Mouse (Mus musculus) midbrain, embryonic 16.5 days (tissue): ENCODE measurements around the gene Hhat. TPM values are rescaled to one million over a fixed set of nuclear protein-coding genes. Genes with fewer than 3 reads are reported as not detected.

Source experiments
- ATAC-seq: fragments of 200-750 bp; cut with Nextera tagmentation; 2 replicates; pipeline ENCODE4 v1.8.0; 2017; ENCODE audit warnings: moderate TSS enrichment
- H3K27ac ChIP-seq: fragments of 300-500 bp; sonication (generic); 2 replicates; pipeline ENCODE4 v1.5.1; 2014; ENCODE audit warnings: mild to moderate bottlenecking, low read length, mixed read lengths
- H3K27me3 ChIP-seq: fragments of 300-500 bp; sonication (generic); 2 replicates; pipeline ENCODE4 v1.6.1; 2014; ENCODE audit warnings: low read depth, low read length, mixed read lengths; ENCODE audit not compliant: control insufficient read depth, insufficient read depth
- H3K36me3 ChIP-seq: fragments of 300-500 bp; sonication (generic); 2 replicates; pipeline ENCODE4 v1.6.1; 2014; ENCODE audit warnings: mild to moderate bottlenecking, low read length, moderate library complexity, mixed read lengths; ENCODE audit not compliant: control insufficient read depth, insufficient read depth
- H3K4me1 ChIP-seq: fragments of 300-500 bp; sonication (generic); 2 replicates; pipeline ENCODE4 v1.6.1; 2014; ENCODE audit warnings: mild to moderate bottlenecking, low read length, mixed read lengths; ENCODE audit not compliant: control insufficient read depth, insufficient read depth
- H3K4me2 ChIP-seq: fragments of 300-500 bp; sonication (generic); 2 replicates; pipeline ENCODE4 v1.6.1; 2014; ENCODE audit warnings: mild to moderate bottlenecking, low read length, mixed read lengths
- H3K4me3 ChIP-seq: fragments of 300-500 bp; sonication (generic); 2 replicates; pipeline ENCODE4 v1.5.1; 2014; ENCODE audit warnings: low read depth, mild to moderate bottlenecking, low read length, moderate library complexity, mixed read lengths
- H3K9ac ChIP-seq: fragments of 300-500 bp; sonication (generic); 2 replicates; pipeline ENCODE4 v1.6.1; 2014; ENCODE audit warnings: low read depth, low read length, mixed read lengths
- H3K9me3 ChIP-seq: fragments of 300-500 bp; sonication (generic); replicated peaks from 2 replicates; pipeline ENCODE4 v1.6.1; 2014; ENCODE audit warnings: mild to moderate bottlenecking, low read length, mixed read lengths; ENCODE audit not compliant: control insufficient read depth, poor library complexity, severe bottlenecking
- WGBS: fragments of 180-500 bp; shearing (Covaris S2); extraction: QIAGEN DNeasy Blood & Tissue Kit; methylation state at CpG from one replicate; pipeline ENCODE4 v1.1.7; 2014; 5-methylcytosine and 5-hydroxymethylcytosine counted together
- polyA plus RNA-seq: library from polyadenylated mRNA; unstranded; fragments of >200 nt; fragmentation: Nextera tagmentation; extraction: Ambion mirVana; gene quantifications from 2 replicates; pipeline ENCODE4 v1.2.1, GENCODE M21; 2015

Hhat gene
- polyA plus RNA-seq, 1 experiment from 2014 or later = 3.4 TPM

DNA sequence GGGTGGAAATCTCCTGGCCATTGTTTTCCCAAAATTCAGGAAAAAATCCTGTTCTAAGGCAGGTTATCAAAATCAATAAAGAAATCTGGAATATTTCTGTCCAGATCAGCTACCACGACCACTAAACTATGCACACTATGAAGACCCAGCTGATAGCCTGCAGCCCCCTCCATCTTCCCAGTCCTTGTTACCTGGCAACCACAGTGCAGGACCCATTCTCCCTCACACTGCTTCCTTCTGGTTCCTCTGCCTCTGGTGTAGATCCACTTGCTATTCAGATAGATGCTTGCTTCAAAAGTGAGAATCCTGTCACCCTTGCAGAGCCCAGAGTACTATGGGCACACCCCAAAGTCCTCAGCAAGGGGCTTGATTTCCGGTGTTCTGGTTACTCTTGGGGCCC, 228.9 kb downstream of the Hhat start:
- Histone ChIP-seq H3K4me1 (peaks cover 6% of the 10 kb centered on the region; the same call in 1 of the 2 replicates), H3K9ac (no peak overlapping the region), H3K4me3 (no peak overlapping the region), H3K36me3 (no peaks in the 10 kb centered on the region), H3K9me3 (no peaks in the 10 kb centered on the region), H3K27ac (no peak overlapping the region), H3K4me2 (no peak overlapping the region), H3K27me3 (no peaks in the 10 kb centered on the region)
- 62% methylated on average over 2 of the region's 2 CpGs for whole genome bisulfite sequencing
- ATAC-seq = peak; percentile 70; the same call in 1 of the 2 replicates

DNA sequence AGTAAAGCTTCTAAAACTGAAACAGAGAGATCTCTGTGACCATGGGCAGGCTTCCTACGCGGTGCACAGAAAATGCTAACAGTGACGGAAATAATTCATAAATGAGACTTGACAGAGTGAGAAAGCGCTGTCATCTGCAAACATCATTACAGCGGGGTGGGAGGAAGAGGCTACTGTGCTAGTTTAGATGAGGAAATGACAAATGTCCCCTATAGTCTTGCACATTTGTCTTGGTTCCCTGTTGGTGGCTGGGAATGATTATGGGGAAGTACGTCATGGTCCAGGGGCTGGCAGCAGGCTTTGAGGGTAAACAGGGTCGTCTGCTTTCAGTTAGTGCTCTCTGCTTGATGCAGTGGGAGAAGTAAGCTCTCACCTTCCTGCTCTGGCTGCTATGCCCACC, 233.9 kb downstream of the Hhat start:
- Histone ChIP-seq H3K9me3 (no peaks in the 10 kb centered on the region), H3K4me2 (no peak overlapping the region), H3K36me3 (no peaks in the 10 kb centered on the region), H3K4me3 (no peak overlapping the region), H3K4me1 (peaks cover 1% of the 10 kb centered on the region; the same call in 1 of the 2 replicates), H3K9ac (no peak overlapping the region), H3K27me3 (no peaks in the 10 kb centered on the region), H3K27ac (no peak overlapping the region)
- WGBS = 81% methylated on average over 7 of the region's 7 CpGs
- ATAC-seq = no peak

DNA sequence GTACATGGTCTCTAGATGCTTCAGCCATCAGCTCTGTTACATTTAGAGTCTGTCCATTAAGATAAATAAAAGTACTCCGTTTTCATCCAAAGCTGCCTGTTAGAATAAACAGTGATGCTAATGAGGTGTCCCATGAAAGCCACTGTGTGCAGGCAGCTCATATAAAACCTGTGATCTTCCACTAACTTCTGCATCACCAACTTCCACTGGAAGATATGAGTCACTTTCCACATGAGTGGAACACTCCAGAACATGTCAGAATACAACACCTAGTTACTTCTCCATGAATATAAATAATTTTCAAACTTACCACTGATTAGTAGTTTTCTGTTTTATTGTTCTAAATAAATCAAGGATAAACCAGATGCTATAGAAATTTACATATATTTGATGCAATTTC, 234.6 kb downstream of the Hhat start:
- Histone ChIP-seq H3K4me2 (no peak overlapping the region), H3K36me3 (no peaks in the 10 kb centered on the region), H3K9me3 (no peaks in the 10 kb centered on the region), H3K27ac (no peak overlapping the region), H3K4me3 (no peak overlapping the region), H3K4me1 (no peaks in the 10 kb centered on the region), H3K27me3 (no peaks in the 10 kb centered on the region), H3K9ac (no peak overlapping the region)
- no peak for ATAC-seq
- 68% methylated on average over 1 of the region's 1 CpGs for WGBS

DNA sequence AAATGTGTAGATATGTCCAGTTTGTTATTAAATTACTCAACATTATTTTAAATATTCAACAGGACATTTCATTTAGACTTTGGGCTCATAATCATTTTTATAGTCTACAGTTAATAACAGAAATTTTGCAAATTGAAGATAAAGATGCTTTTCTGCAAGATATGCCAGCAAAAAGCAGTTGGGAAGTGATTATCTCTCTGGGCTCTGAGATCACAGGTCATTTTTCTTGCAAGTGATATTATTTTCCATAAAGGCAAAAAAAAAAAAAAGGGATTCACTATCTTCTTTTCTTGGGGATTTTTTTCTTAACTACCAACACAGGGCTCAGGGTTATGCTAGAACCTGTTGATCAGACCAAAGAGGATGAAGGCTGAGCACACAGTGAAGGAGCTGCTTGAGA, 238.0 kb downstream of the Hhat start:
- no peaks in the 10 kb centered on the region for H3K9me3 ChIP-seq
- H3K36me3 ChIP-seq = no peaks in the 10 kb centered on the region
- ATAC-seq = no peak
- no peak overlapping the region for H3K4me2 ChIP-seq
- H3K4me1 ChIP-seq = no peaks in the 10 kb centered on the region
- no peaks in the 10 kb centered on the region for H3K27me3 ChIP-seq
- no peak overlapping the region for H3K9ac ChIP-seq
- H3K4me3 ChIP-seq = no peak overlapping the region
- no peak overlapping the region for H3K27ac ChIP-seq

DNA sequence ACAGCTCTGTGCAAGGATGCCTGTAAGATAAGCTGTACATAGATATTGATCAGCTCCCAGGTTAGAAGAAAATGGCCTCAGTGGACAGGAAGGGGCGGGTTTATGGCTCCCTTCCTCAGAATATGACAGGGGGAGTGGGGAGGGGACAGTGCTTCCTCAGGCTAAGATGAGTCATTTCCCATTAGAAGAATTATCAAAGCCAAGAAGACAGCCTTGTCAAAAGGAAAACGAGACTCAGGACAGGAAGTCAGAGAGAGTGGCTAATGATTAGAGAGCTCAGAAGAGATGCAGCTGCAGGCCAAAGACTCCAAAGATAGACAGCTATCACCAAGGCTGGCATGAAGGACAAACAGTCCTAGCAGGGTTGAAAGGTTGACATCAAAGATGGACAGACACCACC, 238.8 kb downstream of the Hhat start:
- no peak for ATAC-seq
- no peaks in the 10 kb centered on the region for H3K27me3 ChIP-seq
- H3K9ac ChIP-seq = no peak overlapping the region
- H3K4me2 ChIP-seq = no peak overlapping the region
- H3K9me3 ChIP-seq = no peaks in the 10 kb centered on the region
- no peak overlapping the region for H3K27ac ChIP-seq
- 68% methylated on average over 2 of the region's 2 CpGs for WGBS
- no peaks in the 10 kb centered on the region for H3K36me3 ChIP-seq
- no peak overlapping the region for H3K4me3 ChIP-seq
- no peaks in the 10 kb centered on the region for H3K4me1 ChIP-seq

DNA sequence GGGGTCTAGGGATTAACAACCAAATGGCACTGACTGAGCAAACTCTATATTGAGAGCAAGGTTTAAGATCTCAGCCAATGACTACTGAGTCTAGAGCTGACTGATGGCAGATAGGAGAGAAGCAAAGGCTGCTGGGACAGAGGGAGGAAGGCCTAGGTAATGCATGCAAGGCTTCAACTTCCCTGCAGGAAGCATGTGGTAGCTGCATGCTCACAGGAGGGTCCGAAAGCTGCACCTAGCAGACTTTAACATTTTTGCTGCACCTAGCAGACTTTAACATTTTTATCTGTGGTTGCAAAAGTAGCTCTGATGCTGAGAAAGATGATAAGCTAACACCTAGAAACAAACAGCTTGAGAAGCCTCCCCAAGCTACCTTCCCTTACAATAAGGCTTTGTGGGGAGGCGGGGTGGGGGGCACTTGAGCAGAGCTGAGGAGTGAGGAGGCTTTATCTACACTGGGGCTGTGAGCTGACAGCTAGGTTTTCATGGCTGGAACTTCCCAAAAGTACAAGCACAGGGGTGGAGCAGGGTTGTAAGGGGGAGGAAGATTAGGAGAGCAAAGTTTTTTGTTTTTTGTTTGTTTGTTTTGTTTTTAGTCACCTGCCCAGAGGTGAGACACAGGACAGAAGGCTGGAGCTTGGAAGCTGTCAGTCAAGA, 239.4 kb downstream of the Hhat start:
- H3K36me3 ChIP-seq = no peaks in the 10 kb centered on the region
- H3K27me3 ChIP-seq = no peaks in the 10 kb centered on the region
- no peak overlapping the region for H3K4me3 ChIP-seq
- no peaks in the 10 kb centered on the region for H3K9me3 ChIP-seq
- no peak for ATAC-seq
- 72% methylated on average over 2 of the region's 2 CpGs for WGBS
- H3K4me1 ChIP-seq = no peaks in the 10 kb centered on the region
- H3K27ac ChIP-seq = no peak overlapping the region
- H3K9ac ChIP-seq = no peak overlapping the region
- no peak overlapping the region for H3K4me2 ChIP-seq

DNA sequence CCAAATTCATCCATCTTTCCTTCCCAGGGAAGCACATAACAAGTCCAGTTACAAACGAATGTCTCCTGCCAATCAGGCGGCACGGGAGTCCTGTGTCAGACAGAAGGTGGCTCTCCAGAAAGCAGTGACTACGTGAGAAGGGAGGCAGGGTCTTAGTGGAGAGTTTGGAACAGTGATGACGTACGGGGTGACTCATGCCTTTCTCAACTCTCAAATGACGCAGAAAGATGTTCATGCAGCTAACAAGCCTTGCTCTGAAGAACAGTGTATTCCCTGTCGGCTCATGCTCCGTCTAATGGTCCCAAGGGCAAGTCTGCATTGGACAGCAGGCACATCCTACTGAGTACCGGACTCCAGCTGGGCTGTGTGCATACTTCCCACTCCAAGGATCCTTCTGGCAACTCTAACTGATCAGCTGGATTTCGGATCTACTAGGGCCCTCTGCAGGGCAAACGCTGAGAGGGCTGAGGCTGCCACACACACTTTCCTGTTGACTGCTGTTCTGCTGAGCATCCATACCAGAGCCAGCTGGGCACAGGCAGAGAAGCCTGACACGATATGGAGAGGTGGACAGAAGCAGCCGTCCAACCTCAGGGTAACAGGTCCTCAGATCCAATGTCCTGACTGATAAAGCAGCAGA, 245.2 kb downstream of the Hhat start:
- Histone ChIP-seq H3K4me1 (peaks cover 9% of the 10 kb centered on the region; the same call in 1 of the 2 replicates), H3K9ac (no peak overlapping the region), H3K4me2 (no peak overlapping the region), H3K4me3 (no peak overlapping the region), H3K36me3 (no peaks in the 10 kb centered on the region), H3K27me3 (no peaks in the 10 kb centered on the region), H3K9me3 (no peaks in the 10 kb centered on the region), H3K27ac (no peak overlapping the region)
- no peak for ATAC-seq
- 70% methylated on average over 14 of the region's 14 CpGs for WGBS

DNA sequence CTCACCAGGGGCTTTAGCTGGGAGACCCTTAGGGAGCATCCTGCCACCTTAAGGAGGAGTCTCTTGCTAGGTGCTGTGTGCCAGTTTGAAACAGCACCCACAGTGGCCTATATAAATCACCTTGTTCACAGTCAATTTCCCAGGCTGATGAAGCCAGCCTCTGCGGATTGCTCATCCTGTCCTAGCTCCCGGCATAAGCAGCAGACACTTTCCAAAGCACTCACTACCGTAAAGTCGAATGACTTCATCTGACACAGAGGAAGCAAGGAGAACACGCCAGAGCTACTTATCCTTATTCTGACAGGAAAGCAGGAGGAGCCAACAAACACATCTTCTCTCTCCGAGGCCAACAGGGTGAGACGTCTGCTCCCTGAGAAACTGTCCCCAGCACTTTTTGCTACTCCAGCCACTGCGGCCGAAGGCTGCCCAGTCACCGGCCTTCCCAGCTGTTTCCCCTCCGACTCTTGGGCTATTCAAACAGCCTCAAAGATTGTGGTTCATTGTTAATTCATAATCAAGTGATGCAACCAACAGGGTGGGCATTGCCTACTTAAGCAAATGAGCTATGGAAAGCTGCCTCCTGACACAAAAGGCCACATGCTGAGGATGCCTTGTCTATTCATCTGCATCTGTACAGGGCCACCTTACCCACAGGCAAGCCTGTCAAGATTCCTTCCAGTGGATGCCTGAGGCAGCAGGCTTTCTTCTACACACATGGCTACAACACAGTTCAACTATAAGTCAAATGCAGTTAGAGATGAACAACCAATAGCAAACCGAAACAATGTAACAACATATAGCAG, 248.4 kb downstream of the Hhat start:
- H3K9me3 ChIP-seq = no peaks in the 10 kb centered on the region
- H3K27ac ChIP-seq = no peak overlapping the region
- no peak overlapping the region for H3K9ac ChIP-seq
- WGBS = 28% methylated on average over 12 of the region's 12 CpGs
- H3K27me3 ChIP-seq = no peaks in the 10 kb centered on the region
- no peaks in the 10 kb centered on the region for H3K36me3 ChIP-seq
- H3K4me3 ChIP-seq = no peak overlapping the region
- no peak for ATAC-seq
- peaks cover 13% of the 10 kb centered on the region; the same call in 1 of the 2 replicates for H3K4me1 ChIP-seq
- no peak overlapping the region for H3K4me2 ChIP-seq
